Mouse (Mus musculus): Measurements from ENCODE around the gene Pitx3. TPM values are rescaled to one million over a fixed set of nuclear protein-coding genes. Genes with fewer than 3 reads are reported as not detected.
"Not testable (repeated sequence)": the region's sequence is repeated elsewhere in the genome, so short reads cannot be mapped to it uniquely, and the experiment has no call there.

Gene Pitx3
- not detected for total RNA-seq (2021)

- intact Hi-C loops (cut with DNase I), result no loop called here
- no peak for DNase-seq (ENCODE audit: low spot score in 2 of 2)
These were observed at the start of gene Pitx3 for GRCm38 (mm10) chr19:46147511-46148371. TSS of gene Pitx3 (minus strand) at chr19:46148326.

- intact Hi-C loops (cut with DNase I), result no loop called here
- no peak for DNase-seq (ENCODE audit: low spot score in 2 of 2)
These were observed 39.1 kb upstream of the Pitx3 start for GRCm38 (mm10) chr19:46187203-46187602.

GRCm38 (mm10) chr19:46186611-46187010 lies 38.5 kb upstream of the Pitx3 start:
- no peak for DNase-seq (ENCODE audit: low spot score in 2 of 2)
- intact Hi-C loops (cut with DNase I), result no loop called here

- no peak for DNase-seq (ENCODE audit: low spot score in 2 of 2)
- intact Hi-C loops (cut with DNase I), result no loop called here
These were observed 34.1 kb upstream of the Pitx3 start for GRCm38 (mm10) chr19:46182241-46182640.

GRCm38 (mm10) chr19:46180274-46180673 lies 32.1 kb upstream of the Pitx3 start:
- intact Hi-C loops (cut with DNase I), result no loop called here
- DNase-seq (ENCODE audit: low spot score in 2 of 2), result no peak

GRCm38 (mm10) chr19:46177046-46177445 lies 28.9 kb upstream of the Pitx3 start:
- no peak for DNase-seq (ENCODE audit: low spot score in 2 of 2)
- intact Hi-C loops (cut with DNase I), result no loop called here

- intact Hi-C loops (cut with DNase I), result no loop called here
- no peak for DNase-seq (ENCODE audit: low spot score in 2 of 2)
These were observed 27.0 kb upstream of the Pitx3 start for GRCm38 (mm10) chr19:46175173-46175572.

GRCm38 (mm10) chr19:46172541-46172940 lies 24.4 kb upstream of the Pitx3 start:
- no peak for DNase-seq (ENCODE audit: low spot score in 2 of 2)
- intact Hi-C loops (cut with DNase I), result no loop called here

GRCm38 (mm10) chr19:46169913-46170312 lies 21.8 kb upstream of the Pitx3 start:
- no peak for DNase-seq (ENCODE audit: low spot score in 2 of 2)
- intact Hi-C loops (cut with DNase I), result no loop called here

- intact Hi-C loops (cut with DNase I), result no loop called here
- no peak for DNase-seq (ENCODE audit: low spot score in 2 of 2)
These were observed 21.3 kb upstream of the Pitx3 start for GRCm38 (mm10) chr19:46169396-46169795.

GRCm38 (mm10) chr19:46167169-46167568 lies 19.0 kb upstream of the Pitx3 start:
- DNase-seq (ENCODE audit: low spot score in 2 of 2); intact Hi-C loops (cut with DNase I): not testable (repeated sequence)

- intact Hi-C loops (cut with DNase I), result no loop called here
- DNase-seq (ENCODE audit: low spot score in 2 of 2), result no peak
These were observed 17.8 kb upstream of the Pitx3 start for GRCm38 (mm10) chr19:46165950-46166349.

- peak; percentile 95 for DNase-seq (ENCODE audit: low spot score in 2 of 2)
- intact Hi-C loops (cut with DNase I), result no loop called here
These were observed 4.1 kb upstream of the Pitx3 start, which contains the start of gene Gbf1 for GRCm38 (mm10) chr19:46152127-46152803. TSS of gene Gbf1 (plus strand) at chr19:46152509.

- intact Hi-C loops (cut with DNase I), result no loop called here
- DNase-seq (ENCODE audit: low spot score in 2 of 2), result no peak
These were observed 965 bp upstream of the Pitx3 start for GRCm38 (mm10) chr19:46149091-46149490.

GRCm38 (mm10) chr19:46148372-46148760 lies 240 bp upstream of the Pitx3 start:
- DNase-seq (ENCODE audit: low spot score in 2 of 2), result peak; percentile 21 to 28
- intact Hi-C loops (cut with DNase I), result no loop called here

- no peak for DNase-seq (ENCODE audit: low spot score in 2 of 2)
- intact Hi-C loops (cut with DNase I), result no loop called here
These were observed 7.0 kb downstream of the Pitx3 start for GRCm38 (mm10) chr19:46141091-46141490.

GRCm38 (mm10) chr19:46140324-46140723 lies 7.8 kb downstream of the Pitx3 start:
- intact Hi-C loops (cut with DNase I), result no loop called here
- DNase-seq (ENCODE audit: low spot score in 2 of 2), result no peak

- DNase-seq (ENCODE audit: low spot score in 2 of 2), result peak; percentile 50
- intact Hi-C loops (cut with DNase I), result no loop called here
These were observed 11.2 kb downstream of the Pitx3 start for GRCm38 (mm10) chr19:46136639-46137580.

GRCm38 (mm10) chr19:46135789-46136638 lies 12.1 kb downstream of the Pitx3 start:
- intact Hi-C loops (cut with DNase I), result loop anchor here (1.0 to 2.0 kb wide), 2 partner anchors 118 to 173 kb away; no protein-coding TSS in a partner anchor
- DNase-seq (ENCODE audit: low spot score in 2 of 2), result peak; percentile 25 to 29

All from left cerebral cortex, postnatal 36 days (tissue).